Mouse (Mus musculus) kidney, adult 2 months (tissue): ENCODE measurements around the gene Gpx4.

Experiments
- CTCF ChIP-seq: fragments of 200-500 bp; conservative IDR thresholded peaks from 2 replicates; pipeline ENCODE4 v1.5.1; 2011; ENCODE audit warnings: low read depth, mild to moderate bottlenecking, control low read depth, low read length, moderate library complexity, mixed read lengths; ENCODE audit not compliant: insufficient read depth, insufficient read length
- POLR2A ChIP-seq: fragments of 200-500 bp; IDR thresholded peaks from one replicate; pipeline ENCODE4 v1.6.1; 2011; ENCODE audit warnings: low read depth, low read length, control low read depth

- TF ChIP-seq CTCF, result no peak
- TF ChIP-seq POLR2A, result no peak
Observed at GRCm38 (mm10) chr10:80057683-80058326, 10.8 kb downstream of the Gpx4 start.
